Mouse (Mus musculus): ENCODE data around the gene Eipr1.

- TF ChIP-seq CTCF (IDR thresholded peaks at IDR 0.05; ENCODE audit: extremely low read depth, insufficient read depth, insufficient read length, insufficient replicate concordance) (no peak), POLR2A (IDR thresholded peaks at IDR 0.05; ENCODE audit: low read depth, low read length) (no peak)
Observed at GRCm38 (mm10) chr12:28714822-28715632, 36.6 kb upstream of the Eipr1 start.
